Mouse (Mus musculus) forebrain, embryonic 10.5 days (tissue): ENCODE results near the gene Fh1. TPM values are rescaled to one million over a fixed set of nuclear protein-coding genes. Genes with fewer than 3 reads are reported as not detected.

Experiments
- DNase-seq: peaks from one replicate; pipeline ENCODE4 v3.0.0-alpha.2; 2017; ENCODE audit warnings: low spot score; ENCODE audit errors: extremely low spot score
- H3K27ac ChIP-seq: fragments of 300-500 bp; sonication (generic); 2 replicates; pipeline ENCODE4 v1.5.1; 2016; ENCODE audit warnings: mild to moderate bottlenecking
- H3K27me3 ChIP-seq: fragments of 300-500 bp; sonication (generic); 2 replicates; pipeline ENCODE4 v1.6.1; 2016; ENCODE audit warnings: mild to moderate bottlenecking; ENCODE audit not compliant: poor library complexity, severe bottlenecking
- H3K36me3 ChIP-seq: fragments of 300-500 bp; sonication (generic); replicated peaks from 2 replicates; pipeline ENCODE4 v1.6.1; 2016; ENCODE audit warnings: mild to moderate bottlenecking, moderate library complexity
- H3K4me1 ChIP-seq: fragments of 300-500 bp; sonication (generic); 2 replicates; pipeline ENCODE4 v1.6.1; 2016
- H3K4me3 ChIP-seq: fragments of 300-500 bp; sonication (generic); 2 replicates; pipeline ENCODE4 v1.5.1; 2016; ENCODE audit warnings: mild to moderate bottlenecking, moderate library complexity
- H3K9me3 ChIP-seq: fragments of 300-500 bp; sonication (generic); 2 replicates; pipeline ENCODE4 v1.6.1; 2016; ENCODE audit warnings: mild to moderate bottlenecking, moderate library complexity
- WGBS: fragments of 180-500 bp; shearing (Covaris S2); methylation state at CpG from one replicate; pipeline ENCODE4 v1.1.7; 2016; 5-methylcytosine and 5-hydroxymethylcytosine counted together
- polyA plus RNA-seq: library from polyadenylated mRNA; unstranded; fragments of >200 nt; fragmentation: Nextera tagmentation; extraction: Ambion mirVana; gene quantifications from 2 replicates; pipeline ENCODE4 v1.2.1, GENCODE M21; 2016

Fh1 gene
- polyA plus RNA-seq, 1 experiment from 2014 or later: 122 TPM

- WGBS: 86% methylated on average over 7 of the region's 7 CpGs
- H3K9me3 ChIP-seq: no peaks in the 10 kb centered on the region
Observed at GRCm38 (mm10) chr1:175639072-175639471, 13.6 kb upstream of the Fh1 start.

GRCm38 (mm10) chr1:175637677-175638076, 12.2 kb upstream of the Fh1 start:
- 86% methylated on average over 7 of the region's 7 CpGs for WGBS
- no peak for DNase-seq
- H3K9me3 ChIP-seq: no peaks in the 10 kb centered on the region
- H3K4me3 ChIP-seq: no peak overlapping the region
- no peak overlapping the region for H3K27ac ChIP-seq
- no peaks in the 10 kb centered on the region for H3K36me3 ChIP-seq
- no peaks in the 10 kb centered on the region for H3K27me3 ChIP-seq
- H3K4me1 ChIP-seq: no peaks in the 10 kb centered on the region; the same call in 1 of the 2 replicates

More at GRCm38 (mm10) chr1:175639072-175639471, 13.6 kb upstream of the Fh1 start:
- no peaks in the 10 kb centered on the region for H3K27me3 ChIP-seq
- no peak overlapping the region for H3K4me3 ChIP-seq
- DNase-seq: no peak
- no peaks in the 10 kb centered on the region; the same call in 1 of the 2 replicates for H3K4me1 ChIP-seq
- H3K27ac ChIP-seq: no peak overlapping the region
- no peaks in the 10 kb centered on the region for H3K36me3 ChIP-seq

- Histone ChIP-seq H3K36me3 (no peaks in the 10 kb centered on the region), H3K27ac (no peak overlapping the region), H3K27me3 (no peaks in the 10 kb centered on the region), H3K4me1 (no peaks in the 10 kb centered on the region), H3K4me3 (no peak overlapping the region), H3K9me3 (no peaks in the 10 kb centered on the region)
- DNase-seq: no peak
- WGBS: 97% methylated on average over 8 of the region's 14 CpGs
Observed at GRCm38 (mm10) chr1:175632470-175632869, 7.0 kb upstream of the Fh1 start.

- H3K27me3 ChIP-seq: no peaks in the 10 kb centered on the region
- no peak overlapping the region for H3K4me3 ChIP-seq
- no peaks in the 10 kb centered on the region for H3K36me3 ChIP-seq
- no peak overlapping the region for H3K27ac ChIP-seq
- H3K4me1 ChIP-seq: no peaks in the 10 kb centered on the region
- no peak for DNase-seq
- 87% methylated on average over 10 of the region's 10 CpGs for WGBS
- H3K9me3 ChIP-seq: no peaks in the 10 kb centered on the region
Observed at GRCm38 (mm10) chr1:175631721-175632221, 6.3 kb upstream of the Fh1 start.

- H3K27me3 ChIP-seq: no peaks in the 10 kb centered on the region
- no peak overlapping the region for H3K27ac ChIP-seq
- no peaks in the 10 kb centered on the region for H3K4me1 ChIP-seq
- no peak for DNase-seq
- no peaks in the 10 kb centered on the region for H3K36me3 ChIP-seq
- no peaks in the 10 kb centered on the region for H3K9me3 ChIP-seq
- WGBS: 91% methylated on average over 3 of the region's 3 CpGs
- H3K4me3 ChIP-seq: no peak overlapping the region
Observed at GRCm38 (mm10) chr1:175631080-175631479, 5.6 kb upstream of the Fh1 start.

- H3K4me3 ChIP-seq: no peak overlapping the region
- H3K9me3 ChIP-seq: no peaks in the 10 kb centered on the region
- no peak overlapping the region for H3K27ac ChIP-seq
- H3K4me1 ChIP-seq: no peaks in the 10 kb centered on the region
- H3K27me3 ChIP-seq: no peaks in the 10 kb centered on the region
- H3K36me3 ChIP-seq: no peaks in the 10 kb centered on the region
- no peak for DNase-seq
- WGBS: 89% methylated on average over 5 of the region's 5 CpGs
Observed at GRCm38 (mm10) chr1:175630345-175630744, 4.9 kb upstream of the Fh1 start.

GRCm38 (mm10) chr1:175629248-175629647, 3.8 kb upstream of the Fh1 start:
- DNase-seq: no peak
- WGBS: 88% methylated on average over 6 of the region's 6 CpGs
- no peak overlapping the region for H3K4me3 ChIP-seq
- H3K9me3 ChIP-seq: no peaks in the 10 kb centered on the region
- peaks cover 7% of the 10 kb centered on the region for H3K4me1 ChIP-seq
- H3K36me3 ChIP-seq: no peaks in the 10 kb centered on the region
- no peaks in the 10 kb centered on the region for H3K27me3 ChIP-seq
- no peak overlapping the region for H3K27ac ChIP-seq

- Histone ChIP-seq H3K27ac (peak overlapping the region; percentile 93), H3K36me3 (no peaks in the 10 kb centered on the region), H3K9me3 (no peaks in the 10 kb centered on the region), H3K4me1 (peaks cover 16% of the 10 kb centered on the region), H3K4me3 (peak overlapping the region; percentile 95), H3K27me3 (no peaks in the 10 kb centered on the region)
- no peak for DNase-seq
- 87% methylated on average over 1 of the region's 1 CpGs for WGBS
Observed at GRCm38 (mm10) chr1:175625990-175626692, 706 bp upstream of the Fh1 start.

GRCm38 (mm10) chr1:175623656-175624055, 1.8 kb downstream of the Fh1 start:
- 92% methylated on average over 6 of the region's 6 CpGs for WGBS
- no peak for DNase-seq

GRCm38 (mm10) chr1:175619814-175620431, 5.5 kb downstream of the Fh1 start, which contains the start of gene Kmo:
Kmo (plus strand) TSS chr1:175620381.
- peaks cover 54% of the 10 kb centered on the region for H3K36me3 ChIP-seq
- H3K9me3 ChIP-seq: no peaks in the 10 kb centered on the region
- no peak within 1 kb of the TSS for H3K27ac ChIP-seq
- no peak within 1 kb of the TSS for H3K4me3 ChIP-seq
- peaks cover 15% of the 10 kb centered on the region for H3K4me1 ChIP-seq
- DNase-seq: no peak
- no peaks in the 10 kb centered on the region for H3K27me3 ChIP-seq
- WGBS: 94% methylated on average over 13 of the region's 13 CpGs

More at GRCm38 (mm10) chr1:175623656-175624055, 1.8 kb downstream of the Fh1 start:
- H3K36me3 ChIP-seq: peaks cover 16% of the 10 kb centered on the region
- H3K27ac ChIP-seq: no peak overlapping the region
- H3K27me3 ChIP-seq: no peaks in the 10 kb centered on the region
- peaks cover 16% of the 10 kb centered on the region for H3K4me1 ChIP-seq
- H3K4me3 ChIP-seq: no peak overlapping the region
- H3K9me3 ChIP-seq: no peaks in the 10 kb centered on the region

GRCm38 (mm10) chr1:175614992-175615391, 10.4 kb downstream of the Fh1 start:
- no peak for DNase-seq
- H3K9me3 ChIP-seq: no peaks in the 10 kb centered on the region
- 96% methylated on average over 9 of the region's 9 CpGs for WGBS
- H3K36me3 ChIP-seq: peaks cover 96% of the 10 kb centered on the region
- no peak overlapping the region for H3K4me3 ChIP-seq
- no peak overlapping the region for H3K27ac ChIP-seq
- no peaks in the 10 kb centered on the region for H3K4me1 ChIP-seq
- H3K27me3 ChIP-seq: no peaks in the 10 kb centered on the region

GRCm38 (mm10) chr1:175608708-175609107, 16.7 kb downstream of the Fh1 start:
- H3K27me3 ChIP-seq: no peaks in the 10 kb centered on the region
- WGBS: 87% methylated on average over 3 of the region's 3 CpGs
- no peaks in the 10 kb centered on the region for H3K4me1 ChIP-seq
- DNase-seq: no peak
- H3K27ac ChIP-seq: no peak overlapping the region
- peaks cover 98% of the 10 kb centered on the region for H3K36me3 ChIP-seq
- H3K9me3 ChIP-seq: no peaks in the 10 kb centered on the region
- H3K4me3 ChIP-seq: no peak overlapping the region
